Mouse (Mus musculus) G1E-ER4 (cell line): ENCODE results near the gene Ldhd. TPM values are rescaled to one million over a fixed set of nuclear protein-coding genes. Genes with fewer than 3 reads are reported as not detected.

ENCODE experiments used
- GATA1 ChIP-seq: IDR thresholded peaks from one replicate; pipeline ENCODE4 v1.8.0; 2012; ENCODE audit warnings: low read length, inconsistent platforms
- polyA plus RNA-seq: library from polyadenylated mRNA; stranded (reverse); fragments of >175 nt; gene quantifications from 2 replicates; pipeline ENCODE4 v1.2.3, GENCODE M21; 2012

Ldhd gene
- polyA plus RNA-seq = not detected in 2 replicates

GRCm38 (mm10) chr8:111630105-111630521 is at the start of gene Ldhd:
Gene Ldhd (minus strand): TSS chr8:111630374.
- no peak for TF ChIP-seq GATA1

- no peak for TF ChIP-seq GATA1
These were observed 48.7 kb upstream of the Ldhd start for GRCm38 (mm10) chr8:111678848-111679247.

- TF ChIP-seq GATA1 = no peak
These were observed 47.9 kb upstream of the Ldhd start for GRCm38 (mm10) chr8:111678111-111678510.

- TF ChIP-seq GATA1 = no peak
These were observed 46.1 kb upstream of the Ldhd start for GRCm38 (mm10) chr8:111676237-111676636.

GRCm38 (mm10) chr8:111666751-111667150 is 36.6 kb upstream of the Ldhd start:
- TF ChIP-seq GATA1 = no peak

GRCm38 (mm10) chr8:111662473-111662872 is 32.3 kb upstream of the Ldhd start:
- TF ChIP-seq GATA1 = no peak

GRCm38 (mm10) chr8:111658819-111659423 is 28.7 kb upstream of the Ldhd start:
- TF ChIP-seq GATA1 = no peak

GRCm38 (mm10) chr8:111657312-111657854 is 27.2 kb upstream of the Ldhd start:
- TF ChIP-seq GATA1 = no peak

- TF ChIP-seq GATA1 = no peak
These were observed 23.4 kb upstream of the Ldhd start for GRCm38 (mm10) chr8:111653524-111653923.

- no peak for TF ChIP-seq GATA1
These were observed 20.5 kb upstream of the Ldhd start for GRCm38 (mm10) chr8:111650651-111651050.

- TF ChIP-seq GATA1 = no peak
These were observed 18.7 kb upstream of the Ldhd start for GRCm38 (mm10) chr8:111648834-111649233.

GRCm38 (mm10) chr8:111645715-111646114 is 15.5 kb upstream of the Ldhd start:
- no peak for TF ChIP-seq GATA1

- no peak for TF ChIP-seq GATA1
These were observed 13.3 kb upstream of the Ldhd start, which contains the start of gene Zfp1 for GRCm38 (mm10) chr8:111643264-111644141. Gene Zfp1 (plus strand): TSS chr8:111643401.

- TF ChIP-seq GATA1 = no peak
These were observed 12.7 kb upstream of the Ldhd start for GRCm38 (mm10) chr8:111642939-111643263.

- TF ChIP-seq GATA1 = no peak
These were observed 12.3 kb upstream of the Ldhd start for GRCm38 (mm10) chr8:111642496-111642895.

GRCm38 (mm10) chr8:111641064-111641463 is 10.9 kb upstream of the Ldhd start:
- TF ChIP-seq GATA1 = no peak
